Mouse (Mus musculus) liver, adult 2 months (tissue): Measurements from ENCODE around the gene Tchp. TPM values are rescaled to one million over a fixed set of nuclear protein-coding genes. Genes with fewer than 3 reads are reported as not detected.

Experiments used
- DNase-seq: peaks from one replicate; pipeline ENCODE4 v3.0.0-alpha.2; 2011; ENCODE audit warnings: low read depth, low spot score; ENCODE audit errors: extremely low read depth
- H3K27ac ChIP-seq: fragments of 200-500 bp; replicated peaks from 2 replicates; pipeline ENCODE4 v1.5.1; 2012; ENCODE audit warnings: low read depth, mild to moderate bottlenecking, control low read depth, inconsistent platforms, low read length; ENCODE audit not compliant: insufficient read depth
- H3K27me3 ChIP-seq: fragments of 200-500 bp; 2 replicates; pipeline ENCODE4 v1.6.1; 2012; ENCODE audit warnings: mild to moderate bottlenecking, moderate library complexity, low read length, inconsistent platforms; ENCODE audit not compliant: control insufficient read depth, insufficient read depth
- H3K36me3 ChIP-seq: fragments of 200-500 bp; 2 replicates; pipeline ENCODE4 v1.6.1; 2012; ENCODE audit warnings: low read length, inconsistent platforms; ENCODE audit not compliant: control insufficient read depth, insufficient read depth
- H3K4me1 ChIP-seq: fragments of 200-500 bp; 2 replicates; pipeline ENCODE4 v1.6.1; 2011; ENCODE audit warnings: low read length; ENCODE audit not compliant: control insufficient read depth, insufficient read depth
- H3K4me3 ChIP-seq: fragments of 200-500 bp; 2 replicates; pipeline ENCODE4 v1.5.1; 2011; ENCODE audit warnings: low read depth, mild to moderate bottlenecking, control low read depth, low read length, moderate library complexity; ENCODE audit not compliant: insufficient read depth
- H3K79me2 ChIP-seq: fragments of 200-500 bp; 2 replicates; pipeline ENCODE4 v1.6.1; 2012; ENCODE audit warnings: inconsistent platforms, mild to moderate bottlenecking, low read length, moderate library complexity; ENCODE audit not compliant: control insufficient read depth, insufficient read depth
- H3K9ac ChIP-seq: fragments of 200-500 bp; 2 replicates; pipeline ENCODE4 v1.6.1; 2012; ENCODE audit warnings: low read depth, mild to moderate bottlenecking, control low read depth, inconsistent platforms, low read length
- CTCF ChIP-seq: fragments of 200-500 bp; IDR thresholded peaks from 2 replicates; pipeline ENCODE4 v1.5.1; 2011; ENCODE audit warnings: low read depth, low read length, control low read depth
- POLR2A ChIP-seq: fragments of 200-500 bp; IDR thresholded peaks from 2 replicates; pipeline ENCODE4 v1.6.1; 2011; ENCODE audit warnings: low read length, control low read depth; ENCODE audit not compliant: insufficient read depth; ENCODE audit errors: extremely low read depth
- WGBS: fragments of 180-500 bp; shearing (Covaris S2); methylation state at CpG from one replicate; pipeline ENCODE4 v1.1.7; 2018; 5-methylcytosine and 5-hydroxymethylcytosine counted together
- polyA plus RNA-seq: library from polyadenylated mRNA; depleted of rRNA; stranded (reverse); fragments of >200 nt; gene quantifications from 2 replicates; pipeline ENCODE4 v1.2.3, GENCODE M21; 2012; rRNA removed
- total RNA-seq: library from RNA; depleted of rRNA; stranded (reverse); fragments of >200 nt; gene quantifications from 2 replicates; pipeline ENCODE4 v1.2.3, GENCODE M21; 2014; rRNA removed

The Tchp gene
- total and polyA plus RNA-seq, 2 experiments = 0.83 to 4.0 TPM

- DNase-seq = no peak
- no peak overlapping the region for H3K27ac ChIP-seq
- WGBS = 91% methylated on average over 7 of the region's 7 CpGs
- no peak overlapping the region for H3K4me3 ChIP-seq
- H3K79me2 ChIP-seq = peaks cover 39% of the 10 kb centered on the region
- no peaks in the 10 kb centered on the region for H3K27me3 ChIP-seq
- H3K4me1 ChIP-seq = peaks cover 4% of the 10 kb centered on the region
- H3K9ac ChIP-seq = no peak overlapping the region
- no peak for TF ChIP-seq CTCF
- H3K36me3 ChIP-seq = peaks cover 16% of the 10 kb centered on the region; the same call in 1 of the 2 replicates
These were observed 59.6 kb downstream of the Tchp start for GRCm38 (mm10) chr5:114767185-114767584.

GRCm38 (mm10) chr5:114769786-114770185, 62.2 kb downstream of the Tchp start:
- H3K36me3 ChIP-seq = peaks cover 4% of the 10 kb centered on the region; the same call in 1 of the 2 replicates
- peaks cover 46% of the 10 kb centered on the region for H3K79me2 ChIP-seq
- H3K27me3 ChIP-seq = no peaks in the 10 kb centered on the region
- TF ChIP-seq POLR2A (no peak), CTCF (no peak)
- H3K27ac ChIP-seq = no peak overlapping the region
- H3K4me1 ChIP-seq = peaks cover 7% of the 10 kb centered on the region
- 93% methylated on average over 8 of the region's 8 CpGs for WGBS
- no peak for DNase-seq
- H3K4me3 ChIP-seq = no peak overlapping the region
- no peak overlapping the region for H3K9ac ChIP-seq

- DNase-seq = no peak
- H3K27me3 ChIP-seq = no peaks in the 10 kb centered on the region
- no peaks in the 10 kb centered on the region for H3K36me3 ChIP-seq
- no peak overlapping the region for H3K9ac ChIP-seq
- peak overlapping the region; percentile 99 for H3K4me3 ChIP-seq
- no peak overlapping the region for H3K27ac ChIP-seq
- H3K79me2 ChIP-seq = peaks cover 54% of the 10 kb centered on the region
- WGBS = 50% methylated on average over 8 of the region's 8 CpGs
- H3K4me1 ChIP-seq = peaks cover 10% of the 10 kb centered on the region
- no peak for TF ChIP-seq POLR2A
- no peak for TF ChIP-seq CTCF
These were observed 64.2 kb downstream of the Tchp start for GRCm38 (mm10) chr5:114771796-114772195.

Other genes with a start within 250 kb of the Tchp start
- gene Fam222a, start 139.7 kb upstream of the Tchp start, total RNA-seq = 0.09 and 0.60 TPM in 2 replicates
- 1.2 and 1.4 TPM in 2 replicates for gene Fam222a, start 139.7 kb upstream of the Tchp start, polyA plus RNA-seq
- gene Trpv4, start 49.3 kb upstream of the Tchp start, total RNA-seq = 0.09 and 0.40 TPM in 2 replicates
- 0.29 and 0.50 TPM in 2 replicates for gene Trpv4, start 49.3 kb upstream of the Tchp start, polyA plus RNA-seq
- 3.1 and 4.4 TPM in 2 replicates for gene Gltp, start 16.8 kb upstream of the Tchp start, total RNA-seq
- gene Gltp, start 16.8 kb upstream of the Tchp start, polyA plus RNA-seq = 5.1 and 7.9 TPM in 2 replicates
- gene Ankrd13a, start 66.9 kb downstream of the Tchp start, total RNA-seq = 11.4 and 14.7 TPM in 2 replicates
- 15.9 and 19.1 TPM in 2 replicates for gene Ankrd13a, start 66.9 kb downstream of the Tchp start, polyA plus RNA-seq
- 11.0 and 13.2 TPM in 2 replicates for gene Git2, start 67.8 kb downstream of the Tchp start, total RNA-seq
- 11.1 and 11.8 TPM in 2 replicates for gene Git2, start 67.8 kb downstream of the Tchp start, polyA plus RNA-seq
- gene 1500011B03Rik, start 115.7 kb downstream of the Tchp start, total RNA-seq = 2.0 and 2.1 TPM in 2 replicates
- 4.2 and 7.2 TPM in 2 replicates for gene 1500011B03Rik, start 115.7 kb downstream of the Tchp start, polyA plus RNA-seq
- not detected in 2 replicates for gene 4930519G04Rik, start 145.9 kb downstream of the Tchp start, total RNA-seq
- not detected in 2 replicates for gene 4930519G04Rik, start 145.9 kb downstream of the Tchp start, polyA plus RNA-seq
- gene Gm9936, start 150.9 kb downstream of the Tchp start, total RNA-seq = not detected in 2 replicates
- gene Gm9936, start 150.9 kb downstream of the Tchp start, polyA plus RNA-seq = not detected in 2 replicates
- gene Oasl2, start 189.2 kb downstream of the Tchp start, total RNA-seq = 4.1 and 6.3 TPM in 2 replicates
- 1.5 and 4.2 TPM in 2 replicates for gene Oasl2, start 189.2 kb downstream of the Tchp start, polyA plus RNA-seq
- 5.8 and 6.6 TPM in 2 replicates for gene Oasl1, start 215.5 kb downstream of the Tchp start, total RNA-seq
- 15.4 and 16.8 TPM in 2 replicates for gene Oasl1, start 215.5 kb downstream of the Tchp start, polyA plus RNA-seq
- 3.0 and 5.2 TPM in 2 replicates for gene 2210016L21Rik, start 234.4 kb downstream of the Tchp start, total RNA-seq
- gene 2210016L21Rik, start 234.4 kb downstream of the Tchp start, polyA plus RNA-seq = 5.2 and 6.1 TPM in 2 replicates